Mouse (Mus musculus) limb, embryonic 12.5 days (tissue): ENCODE results near the gene Pex12. TPM values are rescaled to one million over a fixed set of nuclear protein-coding genes. Genes with fewer than 3 reads are reported as not detected.
A peak's percentile ranks its signal among the peaks of the same experiment; 100 is the strongest.

Experiments used
- ATAC-seq: fragments of 200-750 bp; cut with Nextera tagmentation; 2 replicates; pipeline ENCODE4 v1.8.0; 2017; ENCODE audit warnings: low read depth, moderate TSS enrichment; ENCODE audit not compliant: insufficient number of reproducible peaks, insufficient read depth, low FRiP score, low TSS enrichment
- H3K27ac ChIP-seq: fragments of 300-500 bp; sonication (generic); 2 replicates; pipeline ENCODE4 v1.5.1; 2016; ENCODE audit warnings: mild to moderate bottlenecking, moderate library complexity
- H3K27me3 ChIP-seq: fragments of 300-500 bp; sonication (generic); 2 replicates; pipeline ENCODE4 v1.6.1; 2016; ENCODE audit warnings: mild to moderate bottlenecking, moderate library complexity
- H3K36me3 ChIP-seq: fragments of 300-500 bp; sonication (generic); 2 replicates; pipeline ENCODE4 v1.6.1; 2016; ENCODE audit warnings: mild to moderate bottlenecking, moderate library complexity
- H3K4me1 ChIP-seq: fragments of 300-500 bp; sonication (generic); replicated peaks from 2 replicates; pipeline ENCODE4 v1.6.1; 2016
- H3K4me2 ChIP-seq: fragments of 300-500 bp; sonication (generic); 2 replicates; pipeline ENCODE4 v1.6.1; 2016; ENCODE audit warnings: mild to moderate bottlenecking, moderate library complexity
- H3K4me3 ChIP-seq: fragments of 300-500 bp; sonication (generic); replicated peaks from 2 replicates; pipeline ENCODE4 v1.5.1; 2016; ENCODE audit warnings: mild to moderate bottlenecking
- H3K9ac ChIP-seq: fragments of 300-500 bp; sonication (generic); replicated peaks from 2 replicates; pipeline ENCODE4 v1.6.1; 2016; ENCODE audit warnings: mild to moderate bottlenecking, moderate library complexity
- H3K9me3 ChIP-seq: fragments of 300-500 bp; sonication (generic); 2 replicates; pipeline ENCODE4 v1.6.1; 2016; ENCODE audit warnings: mild to moderate bottlenecking, moderate library complexity
- WGBS: fragments of 180-500 bp; shearing (Covaris S2); methylation state at CpG from one replicate; pipeline ENCODE4 v1.1.7; 2016; 5-methylcytosine and 5-hydroxymethylcytosine counted together
- polyA plus RNA-seq: library from polyadenylated mRNA; unstranded; fragments of >200 nt; fragmentation: Nextera tagmentation; extraction: Ambion mirVana; gene quantifications from 2 replicates; pipeline ENCODE4 v1.2.1, GENCODE M21; 2016

The Pex12 gene
- polyA plus RNA-seq, 1 experiment from 2014 or later: 13.7 TPM

GRCm38 (mm10) chr11:83302124-83302523, 262 bp downstream of the Pex12 start:
- peak overlapping the region; percentile 66 for H3K4me2 ChIP-seq
- WGBS: 8% methylated on average over 10 of the region's 10 CpGs
- peaks cover 31% of the 10 kb centered on the region for H3K4me1 ChIP-seq
- no peaks in the 10 kb centered on the region for H3K27me3 ChIP-seq
- peak overlapping the region; percentile 94 for H3K27ac ChIP-seq
- peaks cover 3% of the 10 kb centered on the region; the same call in 1 of the 2 replicates for H3K36me3 ChIP-seq
- no peak for ATAC-seq
- H3K9me3 ChIP-seq: no peaks in the 10 kb centered on the region
- peak overlapping the region; percentile 87; the same call in 1 of the 2 replicates for H3K9ac ChIP-seq
- H3K4me3 ChIP-seq: peak overlapping the region; percentile 84

- no peak overlapping the region for H3K4me3 ChIP-seq
These were observed 955 bp downstream of the Pex12 start for GRCm38 (mm10) chr11:83301431-83301831.

GRCm38 (mm10) chr11:83299724-83300123, 2.7 kb downstream of the Pex12 start:
- Histone ChIP-seq H3K36me3 (peaks cover 23% of the 10 kb centered on the region), H3K4me3 (no peak overlapping the region), H3K9ac (no peak overlapping the region), H3K27me3 (no peaks in the 10 kb centered on the region), H3K9me3 (no peaks in the 10 kb centered on the region), H3K4me2 (peak overlapping the region; percentile 82; the same call in 1 of the 2 replicates), H3K27ac (no peak overlapping the region), H3K4me1 (peaks cover 28% of the 10 kb centered on the region)
- 91% methylated on average over 9 of the region's 9 CpGs for WGBS
- no peak for ATAC-seq

More at GRCm38 (mm10) chr11:83301431-83301831, 955 bp downstream of the Pex12 start:
- Histone ChIP-seq H3K27ac (no peak overlapping the region), H3K27me3 (no peaks in the 10 kb centered on the region), H3K4me2 (no peak overlapping the region), H3K4me1 (peaks cover 31% of the 10 kb centered on the region), H3K9me3 (no peaks in the 10 kb centered on the region), H3K9ac (no peak overlapping the region), H3K36me3 (peaks cover 8% of the 10 kb centered on the region)
- no peak for ATAC-seq
- 63% methylated on average over 2 of the region's 2 CpGs for WGBS

DNA sequence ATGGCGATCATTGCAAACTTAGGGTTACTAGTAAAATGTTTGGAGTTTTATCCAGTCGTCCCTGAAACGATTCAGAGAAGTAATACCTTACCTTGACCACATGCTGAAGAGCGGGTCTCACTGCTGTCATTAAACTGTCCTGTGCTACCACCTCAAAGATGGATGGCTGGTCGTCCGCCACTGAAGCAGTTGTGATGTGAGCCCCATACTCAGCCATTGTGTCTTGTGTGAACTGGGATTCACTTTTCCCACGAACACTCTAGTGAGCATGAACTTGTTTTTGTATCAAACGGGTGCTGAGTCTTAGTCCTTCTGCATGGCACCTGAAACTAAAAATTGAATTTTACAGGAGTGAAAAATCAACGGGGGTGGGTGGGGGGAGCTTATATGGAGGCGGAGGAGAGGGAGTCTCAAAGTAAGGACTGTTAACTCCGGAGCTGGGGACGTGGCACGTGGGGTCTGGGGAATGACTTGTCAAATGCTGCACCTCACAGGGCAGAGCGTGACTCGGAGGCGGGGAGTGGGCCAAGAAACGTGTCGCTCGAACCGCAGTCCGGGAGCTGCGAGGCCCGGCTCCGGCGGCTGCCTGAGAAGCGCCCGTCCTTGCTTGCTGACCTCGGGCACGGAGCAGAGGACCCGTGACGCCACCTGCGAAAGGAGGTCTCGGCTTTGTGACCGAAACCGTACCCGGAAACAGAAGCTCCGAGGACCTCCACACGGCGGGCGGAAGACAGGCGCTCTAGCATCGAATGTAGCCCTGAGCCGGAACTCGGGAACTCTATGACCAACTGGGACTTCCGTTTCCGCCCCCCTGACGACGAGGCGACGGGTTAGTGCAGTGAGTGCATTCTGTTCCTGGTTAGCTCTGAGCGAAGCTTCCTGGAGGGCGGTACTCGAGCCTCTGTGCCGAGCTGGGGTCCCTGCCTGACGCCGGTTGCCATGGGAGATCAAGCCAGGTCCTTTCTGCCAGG, 3.9 kb downstream of the Pex12 start, which contains the start of gene Ap2b1:
Gene Ap2b1 (plus strand): TSS at position 800 of the 971 bp plus-strand sequence.
- Histone ChIP-seq H3K4me3 (peak within 1 kb of the TSS; percentile 73), H3K9me3 (no peaks in the 10 kb centered on the region), H3K9ac (peak within 1 kb of the TSS; percentile 73), H3K27ac (peak within 1 kb of the TSS; percentile 86), H3K4me2 (peak within 1 kb of the TSS; percentile 82), H3K36me3 (peaks cover 23% of the 10 kb centered on the region), H3K4me1 (peaks cover 17% of the 10 kb centered on the region), H3K27me3 (no peaks in the 10 kb centered on the region)
- 2% methylated on average over 56 of the region's 56 CpGs for WGBS
- peak; percentile 94 for ATAC-seq

DNA sequence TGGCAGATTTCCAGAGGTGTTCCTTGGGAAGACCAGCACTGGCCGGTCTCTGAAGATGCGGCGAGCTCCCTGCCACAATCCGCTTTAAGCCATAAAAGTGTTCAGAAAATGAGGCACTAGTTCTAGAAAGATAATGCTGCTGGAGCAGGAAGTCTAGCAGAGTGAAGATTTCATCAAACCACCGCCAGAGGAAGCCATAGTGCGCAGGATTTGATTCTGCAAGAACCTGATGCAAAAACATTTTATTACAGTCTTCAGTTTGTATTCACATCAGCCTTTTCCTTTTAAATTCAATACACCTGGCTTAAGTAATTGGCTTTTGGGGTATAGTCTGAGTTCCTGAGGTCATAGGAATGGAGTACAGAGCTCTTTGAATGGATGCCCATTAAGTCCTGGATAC, 4.6 kb downstream of the Pex12 start:
- Histone ChIP-seq H3K4me1 (peaks cover 21% of the 10 kb centered on the region), H3K27me3 (no peaks in the 10 kb centered on the region), H3K4me3 (peak overlapping the region; percentile 73), H3K9me3 (no peaks in the 10 kb centered on the region), H3K27ac (peak overlapping the region; percentile 86; the same call in 1 of the 2 replicates), H3K9ac (peak overlapping the region; percentile 73), H3K36me3 (peaks cover 23% of the 10 kb centered on the region), H3K4me2 (peak overlapping the region; percentile 82)
- ATAC-seq: no peak
- WGBS: 80% methylated on average over 6 of the region's 6 CpGs

GRCm38 (mm10) chr11:83294133-83294532, 8.3 kb downstream of the Pex12 start:
- ATAC-seq: no peak
- H3K4me1 ChIP-seq: peaks cover 26% of the 10 kb centered on the region
- H3K27ac ChIP-seq: no peak overlapping the region
- H3K4me2 ChIP-seq: no peak overlapping the region
- peaks cover 23% of the 10 kb centered on the region for H3K36me3 ChIP-seq
- H3K4me3 ChIP-seq: no peak overlapping the region
- H3K9me3 ChIP-seq: no peaks in the 10 kb centered on the region
- no peak overlapping the region for H3K9ac ChIP-seq
- H3K27me3 ChIP-seq: no peaks in the 10 kb centered on the region
- WGBS: 97% methylated on average over 2 of the region's 2 CpGs

DNA sequence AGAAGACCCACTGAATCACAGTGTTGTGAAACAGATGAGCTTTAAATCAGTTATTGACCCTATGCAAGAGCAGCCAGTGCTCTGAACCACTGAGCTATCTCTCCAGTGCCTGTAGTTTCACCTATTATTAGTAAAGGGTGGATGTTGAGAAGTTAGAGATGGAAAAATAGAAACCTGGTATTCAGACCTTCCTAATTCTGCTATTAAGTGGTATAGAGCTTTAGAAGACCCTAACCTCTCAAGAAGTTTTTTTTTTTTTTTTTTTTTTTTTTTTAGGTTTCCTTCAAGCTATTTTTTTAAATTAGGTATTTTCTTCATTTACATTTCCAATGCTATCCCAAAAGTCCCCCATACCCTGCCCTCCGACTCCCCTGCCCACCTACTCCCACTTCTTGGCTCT, 9.2 kb downstream of the Pex12 start:
- H3K4me1 ChIP-seq: peaks cover 24% of the 10 kb centered on the region
- 94% methylated on average over 1 of the region's 1 CpGs for WGBS
- H3K4me2 ChIP-seq: peak overlapping the region; percentile 79
- no peaks in the 10 kb centered on the region for H3K9me3 ChIP-seq
- peaks cover 23% of the 10 kb centered on the region for H3K36me3 ChIP-seq
- no peaks in the 10 kb centered on the region for H3K27me3 ChIP-seq
- peak overlapping the region; percentile 81 for H3K9ac ChIP-seq
- H3K27ac ChIP-seq: no peak overlapping the region
- H3K4me3 ChIP-seq: peak overlapping the region; percentile 67
- ATAC-seq: no peak

GRCm38 (mm10) chr11:83292251-83292587, 10.2 kb downstream of the Pex12 start:
- H3K9me3 ChIP-seq: no peaks in the 10 kb centered on the region
- no peaks in the 10 kb centered on the region for H3K27me3 ChIP-seq
- peaks cover 21% of the 10 kb centered on the region for H3K36me3 ChIP-seq
- peaks cover 15% of the 10 kb centered on the region for H3K4me1 ChIP-seq
- H3K4me3 ChIP-seq: peak overlapping the region; percentile 67
- no peak overlapping the region for H3K27ac ChIP-seq
- 5% methylated on average over 5 of the region's 5 CpGs for whole genome bisulfite sequencing
- H3K4me2 ChIP-seq: peak overlapping the region; percentile 79
- ATAC-seq: no peak
- H3K9ac ChIP-seq: peak overlapping the region; percentile 81

DNA sequence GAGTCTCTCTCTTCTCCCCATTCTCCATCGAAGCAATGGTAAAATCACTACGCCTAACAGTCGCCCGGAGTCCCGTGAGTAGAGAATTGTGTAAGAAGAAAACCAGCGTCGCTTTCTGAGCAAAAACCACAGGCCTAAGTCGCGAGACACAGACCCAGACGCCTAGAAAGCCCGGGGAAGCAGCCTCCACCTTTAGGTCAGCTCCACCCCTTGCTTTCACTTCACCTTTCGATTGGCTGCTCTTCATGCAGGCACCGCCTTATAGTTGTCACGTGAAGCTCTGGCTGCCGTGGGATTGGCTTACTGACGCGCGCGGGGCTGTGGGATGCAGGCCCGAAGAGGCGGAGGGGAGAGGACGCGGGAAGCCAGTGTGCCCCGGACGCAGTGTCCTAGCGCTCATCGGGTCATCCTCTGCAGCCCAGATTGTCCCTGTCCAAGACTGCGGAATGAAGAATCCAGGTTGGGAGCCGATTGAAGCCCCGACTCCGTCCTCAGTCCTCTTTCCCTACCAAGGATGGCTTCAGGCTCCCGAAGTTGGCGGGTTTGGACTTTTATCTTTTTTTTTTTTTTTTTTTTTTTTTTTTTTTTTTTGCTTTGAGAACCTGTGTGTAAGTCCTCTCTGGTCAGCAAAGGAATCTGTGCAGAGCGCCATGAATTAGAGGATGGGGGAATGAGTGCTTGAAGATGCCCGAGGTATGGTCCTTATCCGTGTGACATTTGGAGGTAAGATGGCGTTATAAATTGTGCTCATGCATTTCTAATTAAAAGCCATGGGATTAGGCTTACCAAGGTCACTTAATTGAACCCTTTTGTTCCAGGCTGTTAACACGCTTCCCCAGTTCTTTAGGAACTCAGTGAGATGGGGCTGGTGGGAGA, 10.8 kb downstream of the Pex12 start:
- Histone ChIP-seq H3K4me3 (peak overlapping the region; percentile 67), H3K27ac (peak overlapping the region; percentile 87), H3K9ac (peak overlapping the region; percentile 81), H3K36me3 (peaks cover 17% of the 10 kb centered on the region), H3K4me2 (peak overlapping the region; percentile 79), H3K4me1 (peaks cover 14% of the 10 kb centered on the region), H3K9me3 (no peaks in the 10 kb centered on the region), H3K27me3 (no peaks in the 10 kb centered on the region)
- peak; percentile 98 for ATAC-seq
- WGBS: under 1% methylated on average over 38 of the region's 38 CpGs

DNA sequence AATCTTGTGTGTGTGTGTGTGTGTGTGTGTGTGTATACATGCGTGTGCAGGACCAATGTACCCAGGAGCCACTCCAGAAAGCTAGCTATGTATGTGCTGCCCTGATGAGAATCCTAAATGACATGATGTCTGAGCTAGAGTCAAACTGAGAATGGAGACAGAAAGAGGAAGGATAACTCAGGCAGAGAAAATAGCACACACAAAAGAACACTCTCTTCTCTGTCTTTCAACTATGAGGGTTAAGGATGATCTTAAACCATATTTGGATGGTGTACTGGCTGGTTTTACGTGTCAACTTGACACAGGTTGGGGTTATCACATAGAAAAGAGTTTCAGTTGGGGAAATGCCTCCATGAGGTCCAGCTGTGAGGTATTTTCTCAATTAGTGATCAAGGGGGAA, 12.8 kb downstream of the Pex12 start:
- Histone ChIP-seq H3K9me3 (no peaks in the 10 kb centered on the region), H3K36me3 (no peaks in the 10 kb centered on the region; the same call in 1 of the 2 replicates), H3K4me1 (peaks cover 14% of the 10 kb centered on the region), H3K27me3 (no peaks in the 10 kb centered on the region), H3K27ac (no peak overlapping the region), H3K4me2 (no peak overlapping the region), H3K9ac (no peak overlapping the region), H3K4me3 (no peak overlapping the region)
- ATAC-seq: no peak
- WGBS: 75% methylated on average over 2 of the region's 2 CpGs

DNA sequence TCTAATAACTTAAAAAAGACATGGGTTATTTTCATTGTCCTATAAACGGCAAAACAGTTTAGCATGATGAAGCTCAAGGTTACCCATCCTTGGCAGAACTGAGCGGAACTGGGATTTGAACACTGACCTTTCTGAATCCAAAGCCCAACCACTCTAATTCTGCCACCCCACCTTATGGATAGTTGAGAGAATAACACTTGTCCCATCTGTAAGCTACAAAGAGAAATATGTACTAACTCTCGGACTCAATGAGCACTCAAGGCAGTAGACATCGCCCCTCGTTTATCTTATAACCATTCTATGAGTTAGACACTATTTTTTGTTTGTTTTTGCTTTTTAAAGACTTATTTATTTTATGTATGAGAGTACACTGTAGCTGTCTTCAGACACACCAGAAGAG, 13.3 kb downstream of the Pex12 start:
- Histone ChIP-seq H3K27me3 (no peaks in the 10 kb centered on the region), H3K36me3 (no peaks in the 10 kb centered on the region), H3K9me3 (no peaks in the 10 kb centered on the region), H3K4me1 (peaks cover 14% of the 10 kb centered on the region), H3K27ac (no peak overlapping the region), H3K9ac (no peak overlapping the region), H3K4me2 (no peak overlapping the region), H3K4me3 (no peak overlapping the region)
- 91% methylated on average over 5 of the region's 5 CpGs for WGBS
- no peak for ATAC-seq
